Mouse (Mus musculus): ENCODE data around the gene Dclk1.

Dclk1 gene

GRCm38 (mm10) chr3:55333511-55333910 is 91.3 kb downstream of the Dclk1 start:
- DNase-seq (ENCODE audit: low spot score): no peak

- no peak for DNase-seq (ENCODE audit: low spot score)
Observed at GRCm38 (mm10) chr3:55336895-55337294, 94.7 kb downstream of the Dclk1 start.

- no peak for DNase-seq (ENCODE audit: low spot score)
Observed at GRCm38 (mm10) chr3:55337671-55338070, 95.5 kb downstream of the Dclk1 start.

GRCm38 (mm10) chr3:55342445-55342844 is 100.3 kb downstream of the Dclk1 start:
- DNase-seq (ENCODE audit: low spot score): no peak

GRCm38 (mm10) chr3:55347371-55348025 is 105.3 kb downstream of the Dclk1 start:
- no peak for DNase-seq (ENCODE audit: low spot score)

GRCm38 (mm10) chr3:55348026-55348390 is 105.8 kb downstream of the Dclk1 start:
- no peak for DNase-seq (ENCODE audit: low spot score)

- no peak for DNase-seq (ENCODE audit: low spot score)
Observed at GRCm38 (mm10) chr3:55350194-55350593, 108.0 kb downstream of the Dclk1 start.

- peak; percentile 10 for DNase-seq (ENCODE audit: low spot score)
Observed at GRCm38 (mm10) chr3:55351281-55352052, 109.3 kb downstream of the Dclk1 start.

- DNase-seq (ENCODE audit: low spot score): no peak
Observed at GRCm38 (mm10) chr3:55352529-55352928, 110.4 kb downstream of the Dclk1 start.

GRCm38 (mm10) chr3:55353169-55353568 is 111.0 kb downstream of the Dclk1 start:
- no peak for DNase-seq (ENCODE audit: low spot score)

- DNase-seq (ENCODE audit: low spot score): peak; percentile 4
Observed at GRCm38 (mm10) chr3:55353909-55354511, 111.8 kb downstream of the Dclk1 start.

GRCm38 (mm10) chr3:55354765-55355164 is 112.6 kb downstream of the Dclk1 start:
- DNase-seq (ENCODE audit: low spot score): peak; percentile 21

- DNase-seq (ENCODE audit: low spot score): no peak
Observed at GRCm38 (mm10) chr3:55358486-55358885, 116.3 kb downstream of the Dclk1 start.

GRCm38 (mm10) chr3:55360836-55361235 is 118.7 kb downstream of the Dclk1 start:
- DNase-seq (ENCODE audit: low spot score): no peak

GRCm38 (mm10) chr3:55367166-55367565 is 125.0 kb downstream of the Dclk1 start:
- DNase-seq (ENCODE audit: low spot score): no peak

GRCm38 (mm10) chr3:55369156-55369555 is 127.0 kb downstream of the Dclk1 start:
- DNase-seq (ENCODE audit: low spot score): no peak

GRCm38 (mm10) chr3:55373689-55374088 is 131.5 kb downstream of the Dclk1 start:
- DNase-seq (ENCODE audit: low spot score): peak; percentile 44

GRCm38 (mm10) chr3:55378591-55378990 is 136.4 kb downstream of the Dclk1 start:
- no peak for DNase-seq (ENCODE audit: low spot score)

GRCm38 (mm10) chr3:55380471-55380870 is 138.3 kb downstream of the Dclk1 start:
- no peak for DNase-seq (ENCODE audit: low spot score)

GRCm38 (mm10) chr3:55392605-55393004 is 150.4 kb downstream of the Dclk1 start:
- DNase-seq (ENCODE audit: low spot score): no peak

GRCm38 (mm10) chr3:55393549-55393948 is 151.4 kb downstream of the Dclk1 start:
- no peak for DNase-seq (ENCODE audit: low spot score)

GRCm38 (mm10) chr3:55396792-55397191 is 154.6 kb downstream of the Dclk1 start:
- no peak for DNase-seq (ENCODE audit: low spot score)
